Mouse (Mus musculus): ENCODE measurements at regions not wholly inside any gene's neighbourhood (a gene's known extent, or its start where the extent isn't known, plus 50 kb on each side); places are given as distances from the start of the nearest gene placed in this dataset.

DNA sequence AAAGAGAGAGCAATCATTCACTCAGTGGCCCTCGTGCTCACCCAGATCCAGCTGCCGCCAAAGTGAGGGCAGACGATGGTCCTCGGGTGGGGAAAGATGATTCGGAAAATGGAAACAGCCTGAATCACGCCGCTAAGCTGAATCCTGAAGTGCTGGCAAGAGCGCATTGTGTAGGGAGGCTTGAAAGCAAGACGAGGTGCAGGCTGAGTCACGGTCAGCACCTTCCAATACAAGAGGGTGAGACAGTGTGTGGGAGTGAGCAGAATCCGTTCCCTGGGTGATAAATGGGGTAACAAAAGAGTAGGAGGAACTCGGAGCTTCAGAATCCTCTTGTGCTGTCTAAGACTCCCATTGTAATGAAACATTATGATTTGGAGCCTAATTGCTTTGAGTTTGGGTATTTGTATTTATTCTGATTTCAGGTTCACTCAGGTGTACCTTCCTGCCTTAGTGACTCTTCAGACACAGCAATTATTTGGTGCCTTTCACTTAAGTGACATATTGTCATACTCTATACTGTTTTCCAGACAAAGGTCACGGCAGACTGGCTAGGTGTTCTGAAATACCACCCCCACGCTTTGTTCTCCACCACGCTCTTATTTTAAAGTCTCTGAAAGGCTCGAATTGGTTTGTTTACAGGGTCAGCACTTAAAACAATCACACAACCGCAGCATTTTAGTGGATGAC lies 70.0 kb downstream of the Mbip start:
- DNase-seq (ENCODE audit: low read depth, low spot score), result no peak

DNA sequence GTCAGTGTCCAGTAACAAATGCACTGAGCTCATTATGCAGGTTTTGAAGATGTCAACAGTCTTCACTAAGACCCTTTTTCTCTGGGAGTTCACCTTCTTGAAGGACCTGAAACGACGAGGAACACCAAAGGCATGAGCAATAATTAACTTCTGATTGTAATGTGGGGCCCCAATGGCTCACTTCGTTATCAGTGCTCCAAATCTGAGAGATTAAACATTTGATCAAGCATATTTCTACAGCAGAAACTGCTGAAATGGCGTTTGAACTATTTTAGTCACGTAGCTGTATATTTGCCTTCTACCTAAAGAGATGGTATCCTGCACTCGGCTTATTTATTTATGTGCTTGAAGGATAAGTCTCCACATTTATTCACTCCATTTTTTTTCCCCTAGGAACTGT lies 80.6 kb downstream of the Mbip start:
- DNase-seq (ENCODE audit: low read depth, low spot score), result no peak

DNA sequence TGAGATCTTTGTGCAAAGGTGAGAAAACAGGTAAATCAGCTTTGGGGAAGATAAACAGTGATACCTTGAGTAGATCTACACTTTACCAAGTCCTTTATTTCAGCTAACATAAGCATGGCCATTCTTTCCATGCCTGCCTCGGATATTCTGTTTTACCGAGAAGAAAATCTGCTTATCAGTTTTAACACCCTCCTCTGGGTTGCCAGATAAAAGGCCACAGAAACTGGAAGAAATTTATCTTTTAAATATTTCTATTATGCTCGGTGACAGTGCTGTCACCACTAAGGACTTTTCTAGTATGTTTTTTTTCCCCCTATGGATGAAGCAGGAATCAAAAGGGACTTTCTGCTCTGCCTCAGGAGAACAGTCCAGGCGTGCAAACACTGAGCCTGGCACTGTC lies 84.2 kb downstream of the Mbip start:
- no peak for DNase-seq (ENCODE audit: low read depth, low spot score)

DNA sequence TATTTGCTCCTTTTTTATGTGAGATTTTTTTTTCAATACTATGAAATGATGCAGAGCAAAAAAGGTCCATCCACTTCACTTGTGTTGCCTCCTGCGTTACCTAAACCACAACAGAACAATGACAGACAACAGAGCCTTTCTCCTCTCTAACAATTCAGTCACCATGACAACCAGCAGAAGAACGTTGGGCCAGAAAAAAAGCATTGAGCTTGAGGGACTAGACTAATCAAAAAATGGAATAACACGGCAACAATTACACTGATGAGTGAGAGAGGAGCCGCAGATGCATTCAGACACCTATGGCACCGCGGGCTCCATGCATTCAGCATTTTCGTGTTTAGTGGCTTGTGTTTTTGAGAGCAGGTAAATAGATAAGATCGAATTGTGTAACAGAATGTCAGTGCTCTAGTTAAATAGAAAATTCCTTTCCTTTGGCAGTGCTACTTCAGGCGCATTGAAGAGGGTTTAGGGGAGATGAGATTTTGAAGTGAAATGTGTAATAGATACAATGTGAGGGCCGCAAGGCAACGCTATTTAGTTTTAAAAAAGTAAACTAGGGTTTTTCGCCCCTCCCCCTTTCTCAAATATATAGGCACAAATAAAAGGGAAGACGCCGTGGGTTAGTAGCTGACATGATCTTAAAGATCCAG lies 87.2 kb downstream of the Mbip start:
- no peak for DNase-seq (ENCODE audit: low read depth, low spot score)

DNA sequence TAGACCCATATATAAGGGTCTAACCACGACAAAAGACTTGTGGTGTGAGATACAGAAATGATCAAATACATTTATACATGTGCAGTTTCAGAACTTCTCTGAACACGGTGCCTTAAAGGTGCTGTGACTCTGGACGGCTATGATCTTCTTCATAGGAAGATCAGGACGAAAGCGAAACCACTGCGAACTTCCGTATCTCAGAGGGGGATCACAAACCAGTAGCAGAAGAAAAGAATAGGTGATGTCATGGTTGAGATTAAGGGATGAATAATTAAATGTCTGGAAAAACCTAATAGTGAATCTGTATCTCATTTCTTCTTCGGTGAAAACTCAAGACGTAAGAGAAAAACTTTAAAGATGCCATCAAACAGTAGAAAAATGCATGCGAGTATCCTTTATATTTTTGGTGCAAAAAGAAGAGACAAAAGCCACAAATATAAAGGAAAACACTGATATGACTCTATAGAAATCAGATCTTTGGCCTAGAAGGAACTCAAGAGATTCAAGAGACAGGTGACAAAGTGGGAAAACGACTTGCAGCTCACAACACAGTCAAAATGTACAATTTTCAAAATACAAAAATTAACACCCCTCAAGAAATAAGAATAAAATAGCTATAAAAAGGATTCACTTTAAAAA lies 89.3 kb downstream of the Mbip start:
- no peak for DNase-seq (ENCODE audit: low read depth, low spot score)

DNA sequence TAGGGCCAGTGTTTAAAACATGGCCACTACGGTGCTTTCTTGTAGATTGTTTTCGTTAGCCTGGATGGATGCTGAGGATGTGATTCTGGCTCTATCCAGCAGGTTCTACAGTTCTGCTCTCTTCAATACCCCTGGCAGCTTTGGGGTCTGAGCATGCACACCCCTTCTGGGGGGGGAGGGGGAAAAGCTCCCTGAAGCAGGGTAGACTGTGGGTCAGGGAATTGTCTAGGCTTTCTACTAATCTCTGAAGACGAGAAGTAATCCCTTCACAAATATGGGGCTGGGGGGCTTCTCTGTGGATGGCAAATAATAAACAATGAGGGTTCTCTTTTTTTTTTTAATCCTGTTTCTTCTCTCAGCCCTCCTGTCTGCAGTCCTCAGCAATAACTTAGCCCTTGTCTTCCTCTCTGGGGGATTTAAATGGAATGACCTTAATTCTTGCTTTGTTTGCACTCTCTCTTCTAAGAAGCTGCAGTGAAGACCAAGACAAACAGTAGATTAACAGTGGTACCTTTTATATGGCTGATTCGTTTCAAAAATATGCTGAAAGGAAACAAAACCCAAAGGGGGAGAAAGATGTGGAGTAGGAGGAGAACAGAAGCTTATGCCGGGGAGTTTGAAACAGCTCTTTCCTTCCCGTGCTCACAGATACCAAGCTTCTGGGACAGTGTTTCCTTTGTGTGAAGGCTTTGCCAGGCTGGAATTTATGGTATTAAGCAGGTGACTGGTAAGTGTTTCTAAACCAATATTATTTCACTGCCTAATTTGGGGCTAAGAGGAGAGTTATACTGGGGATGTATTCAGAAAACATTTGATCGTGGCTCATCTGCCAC lies 92.9 kb downstream of the Mbip start:
- no peak for DNase-seq (ENCODE audit: low read depth, low spot score)

DNA sequence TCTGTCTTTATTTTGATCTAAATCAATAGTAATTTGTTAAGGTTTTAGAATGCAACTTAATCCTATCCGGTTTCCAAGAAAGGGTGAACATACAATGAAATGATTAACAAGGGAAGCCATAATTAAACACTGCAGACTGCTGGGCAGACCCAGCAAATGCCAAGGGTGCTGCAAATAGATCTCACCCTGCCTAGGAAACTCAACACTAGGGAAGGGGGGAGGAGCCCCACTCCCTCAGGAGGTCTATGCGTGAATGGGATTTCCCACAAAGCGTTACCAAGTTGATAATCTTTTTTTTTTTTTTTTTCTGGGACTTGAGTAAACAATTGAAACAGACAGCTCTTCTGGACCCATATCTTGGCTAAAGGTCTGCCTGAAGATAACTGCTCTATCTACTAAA lies 95.4 kb downstream of the Mbip start:
- no peak for DNase-seq (ENCODE audit: low read depth, low spot score)

DNA sequence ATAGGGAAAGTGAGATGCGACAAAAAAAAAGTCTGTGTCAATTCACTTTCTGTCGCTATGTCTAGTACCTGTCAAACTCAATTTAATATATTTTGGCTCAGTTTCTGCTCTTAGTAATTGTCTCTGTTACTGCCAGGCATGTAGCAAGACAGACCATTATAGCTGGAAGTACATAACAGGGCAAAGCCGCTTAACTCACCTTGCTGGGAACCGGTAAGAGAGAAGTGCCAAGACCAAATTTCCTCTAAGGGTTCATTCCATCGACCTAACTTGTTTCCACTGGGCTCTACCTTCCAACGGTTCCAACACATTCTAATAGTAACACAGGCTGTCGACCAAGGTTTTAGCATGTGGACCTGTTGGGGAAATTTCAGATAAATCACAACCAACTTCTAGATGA lies 99.3 kb downstream of the Mbip start:
- no peak for DNase-seq (ENCODE audit: low read depth, low spot score)

DNA sequence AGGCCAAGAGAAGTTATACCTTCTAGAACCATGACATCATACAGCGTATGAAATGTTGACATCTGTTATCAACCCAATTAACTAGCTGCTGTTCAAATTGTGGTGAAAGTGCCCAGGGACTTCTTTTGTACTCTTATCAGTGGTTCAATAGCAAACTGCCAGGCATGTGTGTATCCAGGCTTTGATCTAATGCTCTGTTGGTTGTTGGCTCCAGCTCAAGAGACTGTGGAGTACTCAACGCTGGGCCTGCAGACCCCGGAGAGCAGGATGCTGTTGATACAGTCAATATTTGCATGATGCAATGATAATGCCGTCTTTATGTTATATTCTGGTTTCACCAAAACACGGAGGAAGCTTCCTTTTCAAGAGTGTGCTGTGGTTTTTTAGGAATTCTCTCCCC lies 102.9 kb downstream of the Mbip start:
- DNase-seq (ENCODE audit: low read depth, low spot score), result no peak

DNA sequence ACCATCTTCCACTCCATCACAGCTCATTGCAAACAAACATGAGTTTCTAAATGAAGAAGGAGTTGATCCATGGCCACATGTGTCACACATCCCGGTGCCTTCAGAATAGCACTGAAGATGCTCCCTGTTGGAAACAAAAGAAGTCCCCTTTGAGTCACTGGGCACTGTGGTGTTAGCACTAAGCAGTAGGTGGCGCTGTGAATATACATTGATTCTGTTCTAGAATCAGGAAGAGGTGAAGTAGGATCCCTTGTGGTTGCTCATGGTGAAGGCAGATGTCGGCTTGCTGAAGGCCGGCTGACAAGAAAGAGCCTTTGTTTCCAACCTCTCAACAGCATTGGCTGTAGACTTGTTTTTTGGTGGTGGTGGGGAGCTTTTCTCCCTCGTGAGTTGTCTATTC lies 104.0 kb downstream of the Mbip start:
- DNase-seq (ENCODE audit: low read depth, low spot score), result peak; percentile 32

DNA sequence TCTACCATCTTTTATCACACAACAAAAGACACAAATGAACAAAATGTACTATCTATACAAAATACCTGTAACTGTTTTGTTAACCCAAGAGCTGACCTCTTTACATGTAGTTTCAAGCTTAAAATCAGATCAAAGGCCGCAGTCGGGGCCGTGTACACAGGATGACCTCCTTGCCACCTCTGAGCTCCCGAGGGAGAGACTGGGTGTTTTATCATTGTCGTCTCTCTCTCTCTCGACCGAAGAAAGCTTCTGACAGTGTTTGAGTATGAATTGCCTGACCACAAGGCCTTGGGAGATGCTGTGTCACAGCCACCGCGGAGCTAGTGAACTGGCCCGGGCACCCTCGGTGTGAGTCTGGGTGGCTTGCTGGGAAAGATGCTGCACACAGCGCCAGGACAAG lies 105.5 kb downstream of the Mbip start:
- no peak for DNase-seq (ENCODE audit: low read depth, low spot score)

DNA sequence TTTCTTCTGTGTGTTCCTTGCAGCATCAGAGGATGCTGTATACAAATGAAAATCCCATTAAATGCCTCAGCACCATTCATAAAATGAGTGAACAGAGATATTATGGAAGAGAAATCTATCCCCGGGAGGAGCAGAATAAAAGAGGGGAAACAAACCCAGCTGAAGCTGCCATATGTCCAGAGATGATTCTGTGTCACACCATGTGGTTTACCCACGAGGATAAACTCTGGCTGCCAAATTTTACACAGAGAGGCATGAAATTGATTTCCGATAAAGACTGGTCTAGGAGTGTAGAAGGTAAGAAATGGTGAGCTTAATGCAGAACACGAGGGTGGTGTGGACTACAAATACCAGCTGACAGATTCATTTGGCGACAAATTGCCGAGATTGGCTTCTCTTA lies 111.1 kb downstream of the Mbip start:
- DNase-seq (ENCODE audit: low read depth, low spot score), result no peak

DNA sequence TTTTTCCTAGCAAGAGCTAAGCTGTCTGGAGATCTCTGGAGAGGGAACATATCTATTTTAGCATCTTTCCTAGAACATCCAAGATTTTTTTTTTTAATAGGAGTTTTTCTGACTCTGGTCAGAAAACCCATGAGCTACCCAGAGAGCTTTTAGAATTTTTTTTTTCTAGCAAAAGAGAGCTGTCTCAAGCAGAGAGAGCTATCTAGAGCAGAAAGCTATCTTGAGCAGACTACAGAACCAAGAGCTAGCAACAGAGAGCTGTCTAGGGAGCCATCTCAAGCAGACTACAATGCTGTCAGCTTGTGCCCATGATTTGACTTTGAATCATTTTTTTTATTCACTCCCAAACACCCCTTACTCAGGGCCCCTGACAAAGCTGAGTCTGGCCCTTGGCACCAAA lies 112.5 kb downstream of the Mbip start:
- DNase-seq (ENCODE audit: low read depth, low spot score), result no peak

DNA sequence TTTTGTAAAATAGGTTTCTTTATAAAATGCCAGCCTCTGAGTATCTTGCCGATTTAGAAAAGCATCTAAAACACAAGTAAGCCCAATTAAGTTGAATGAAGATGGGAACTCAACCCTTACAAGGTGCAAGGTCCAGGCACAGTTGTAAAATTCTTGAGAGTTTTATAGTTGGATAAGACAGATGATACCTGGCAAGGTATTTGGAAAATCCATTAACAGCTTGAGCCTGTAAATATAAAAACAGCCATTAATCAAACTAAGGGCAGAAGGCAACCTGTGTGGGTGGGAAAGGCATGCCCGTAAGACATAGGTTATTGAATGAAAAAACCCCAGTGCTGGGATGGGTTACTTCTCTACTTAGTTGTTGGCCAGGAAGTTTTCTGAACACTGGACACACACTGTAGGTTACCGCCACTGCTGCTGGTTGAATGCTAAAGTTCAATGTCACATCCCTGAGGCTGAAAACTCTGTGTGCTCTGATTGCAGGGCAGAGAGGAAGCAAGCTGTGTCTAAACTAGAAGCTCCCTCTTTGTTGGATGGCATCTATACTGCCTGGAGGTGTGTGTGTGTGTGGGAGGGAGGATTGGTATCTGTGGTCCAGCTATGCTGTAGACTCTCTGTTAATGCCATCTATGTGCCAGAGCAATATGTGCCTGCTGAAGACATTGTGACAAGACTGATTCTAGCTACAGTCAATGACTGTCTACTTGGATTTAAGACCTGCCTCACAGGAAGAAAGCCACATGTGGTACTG lies 121.4 kb downstream of the Mbip start:
- DNase-seq (ENCODE audit: low read depth, low spot score), result no peak

DNA sequence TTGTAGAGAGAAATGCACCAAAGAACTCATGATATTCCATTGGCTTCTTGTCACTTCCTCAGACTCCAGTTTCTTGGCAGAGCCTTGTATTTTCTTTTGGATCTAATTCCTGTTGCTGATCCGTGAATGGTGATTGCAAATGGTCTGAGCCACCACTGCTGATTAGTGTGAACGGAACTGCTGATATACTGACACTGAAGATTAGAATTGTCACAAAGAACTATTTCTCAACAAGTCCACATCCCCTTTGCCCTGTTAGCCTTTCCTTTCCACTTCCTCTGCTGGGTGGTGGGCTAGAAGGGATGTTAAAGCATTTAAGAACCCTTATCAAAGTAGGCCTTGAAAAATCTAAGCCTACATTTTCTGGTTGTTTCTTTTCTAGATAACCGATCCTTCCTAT lies 152.2 kb downstream of the Mbip start:
- no peak for DNase-seq (ENCODE audit: low read depth, low spot score)

DNA sequence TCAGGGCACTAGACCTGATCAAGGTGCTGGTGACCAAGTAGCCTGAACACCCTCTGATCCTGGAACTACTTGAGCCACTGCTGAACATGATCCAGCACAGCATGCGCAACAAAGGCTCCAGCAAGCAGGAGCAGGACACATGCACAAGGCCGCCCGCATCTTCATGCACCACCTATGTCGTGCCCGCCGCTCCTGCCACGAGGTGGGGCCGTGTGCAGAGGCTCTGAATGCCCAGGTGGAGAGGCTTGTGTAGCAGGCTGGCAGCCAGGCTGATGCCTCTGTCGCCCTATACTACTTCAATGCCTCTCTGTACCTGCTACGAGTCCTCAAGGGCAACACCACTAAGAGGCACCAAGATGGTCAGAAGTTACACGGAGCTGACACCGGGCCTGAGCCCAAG lies 156.1 kb downstream of the Mbip start:
- DNase-seq (ENCODE audit: low read depth, low spot score), result no peak

DNA sequence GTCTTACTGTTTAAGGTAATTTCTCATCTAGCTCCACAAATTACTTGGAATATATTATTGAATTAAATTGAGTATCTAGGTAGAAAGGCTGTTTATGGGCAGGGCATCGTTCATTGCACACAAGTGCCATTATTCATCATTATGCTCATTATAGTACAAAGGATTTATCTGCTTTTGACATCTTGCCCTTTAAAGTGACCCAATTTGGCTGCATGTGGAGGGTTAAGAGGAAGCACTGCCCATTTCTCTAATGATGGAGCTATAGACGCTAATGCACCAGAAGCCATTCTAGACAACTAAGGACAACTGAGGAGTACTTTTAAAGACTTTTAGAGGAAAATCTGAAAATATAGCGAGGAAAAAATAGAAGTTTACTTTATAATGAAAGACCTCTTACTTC lies 185.0 kb downstream of the Mbip start:
- no peak for DNase-seq (ENCODE audit: low read depth, low spot score)

DNA sequence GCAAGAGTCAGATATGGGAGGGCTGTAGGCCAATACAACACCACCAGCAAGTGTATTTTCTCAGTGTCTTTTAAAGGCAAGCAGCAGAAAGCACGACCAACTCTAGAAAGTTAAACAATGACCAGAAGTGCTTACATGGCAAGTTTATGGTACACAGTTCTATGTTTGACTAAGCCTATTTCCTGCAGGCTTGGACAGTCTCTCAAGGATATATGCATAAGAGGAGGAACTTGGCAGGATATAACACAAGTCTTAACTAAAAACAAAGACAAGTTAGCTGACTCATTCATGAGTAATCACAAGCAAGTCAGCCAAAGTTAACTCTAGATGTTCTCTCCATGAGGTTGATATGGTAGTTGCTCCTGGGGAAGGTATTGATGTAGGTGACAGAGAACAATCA lies 201.3 kb downstream of the Mbip start:
- no peak for DNase-seq (ENCODE audit: low read depth, low spot score)

DNA sequence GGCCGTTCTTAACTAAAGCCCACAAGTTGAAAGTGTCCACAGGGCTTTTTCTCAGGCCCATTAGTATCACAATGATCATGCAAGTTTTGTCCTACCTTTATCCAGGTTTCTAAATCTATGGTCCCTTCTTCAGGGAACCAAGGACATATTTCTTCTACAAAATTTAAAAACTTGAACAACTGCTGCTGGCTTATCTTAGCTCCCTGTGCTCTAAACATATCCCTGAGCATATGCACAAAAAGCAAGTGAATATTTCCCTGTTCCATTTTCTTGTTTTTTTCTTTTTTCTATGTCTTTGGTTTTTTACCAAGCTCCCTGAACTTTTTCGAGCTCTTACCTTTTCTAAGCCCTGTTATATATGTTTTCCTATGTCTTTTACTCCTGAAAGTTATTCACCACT lies 201.9 kb downstream of the Mbip start:
- DNase-seq (ENCODE audit: low read depth, low spot score), result no peak

DNA sequence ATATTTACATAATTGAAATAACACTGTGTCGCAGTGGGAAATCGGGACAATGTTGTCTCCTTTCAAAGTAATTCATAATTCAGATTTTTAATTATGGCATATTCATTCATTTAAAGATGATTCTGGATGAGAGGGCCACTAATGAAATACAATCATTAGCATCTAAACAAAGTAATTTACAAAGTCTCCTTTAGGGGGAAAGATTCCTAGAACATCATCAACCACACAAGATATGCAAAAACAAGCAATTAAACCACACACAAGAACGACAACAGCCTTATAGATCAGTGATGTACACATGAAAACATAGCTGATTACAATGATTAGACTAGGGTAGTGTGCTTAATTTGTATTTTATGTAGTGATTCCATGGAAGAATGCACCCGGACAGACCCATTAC lies 231.2 kb downstream of the Mbip start:
- no peak for DNase-seq (ENCODE audit: low read depth, low spot score)

DNA sequence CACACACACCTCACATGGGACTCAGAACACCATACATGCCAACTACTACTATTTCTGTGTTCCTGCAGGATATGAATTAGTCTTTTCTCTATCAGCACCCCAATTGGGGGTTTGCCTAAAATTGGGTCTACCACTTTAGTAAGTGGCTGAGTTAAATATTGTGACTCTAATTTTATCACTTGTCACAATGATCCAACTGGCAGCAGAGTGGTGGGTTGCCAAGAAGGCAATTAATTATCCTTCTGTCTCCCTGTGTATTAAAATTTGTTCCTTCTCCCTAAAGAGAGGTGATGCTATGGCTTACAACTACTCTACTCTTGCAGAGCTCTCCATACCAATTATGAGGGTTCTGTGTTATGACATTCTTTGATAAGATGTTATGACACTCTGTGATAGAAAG lies 245.3 kb downstream of the Brms1l start:
- DNase-seq (ENCODE audit: low read depth, low spot score), result no peak

DNA sequence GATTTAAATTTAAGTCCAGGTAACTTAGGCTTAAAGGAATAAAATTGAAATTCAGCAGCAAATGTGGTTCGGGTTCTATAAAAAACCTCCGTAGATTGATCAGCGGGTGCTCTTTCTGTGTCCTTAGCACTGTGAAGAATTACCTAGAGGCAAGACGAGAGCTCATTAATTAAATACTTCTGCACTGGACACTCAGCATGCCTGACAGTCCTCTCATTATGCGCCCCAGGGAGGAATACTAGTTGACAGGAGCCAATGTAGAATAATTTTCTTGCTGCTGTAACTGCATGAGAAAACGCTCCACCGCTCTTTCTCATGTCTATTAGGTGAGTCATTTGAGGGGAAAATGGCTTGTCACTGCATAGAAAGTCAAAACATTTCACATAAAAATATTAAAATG lies 228.1 kb downstream of the Brms1l start:
- DNase-seq (ENCODE audit: low read depth, low spot score), result no peak

Data from retina, postnatal 7 days (tissue).